Mouse (Mus musculus) left cerebral cortex, postnatal 10 days (tissue): Measurements from ENCODE around the gene Gm49405. TPM values are rescaled to one million over a fixed set of nuclear protein-coding genes. Genes with fewer than 3 reads are reported as not detected.
"Not testable (repeated sequence)": the region's sequence is repeated elsewhere in the genome, so short reads cannot be mapped to it uniquely, and the experiment has no call there.

Experiments
- DNase-seq, 2 experiments: peaks; one replicate each; pipeline ENCODE4 v3.0.0; 2021 to 2022; ENCODE audit warnings: low spot score in 2 of 2, mixed read lengths in 1 of 2; ENCODE audit errors: extremely low spot score in 1 of 2
- intact Hi-C: fragments of 180-260 bp; cut with DNase I; formaldehyde crosslinking; loops from one replicate; pipeline ENCODE4 v1.15.1; 2025
- total RNA-seq, 2 experiments: library from RNA; stranded (reverse); gene quantifications; 2 replicates each; pipeline ENCODE4 v1.2.3; 2021

Gene Gm49405
- total RNA-seq, 2 experiments from 2014 or later, result 0.81 to 1.4 TPM

GRCm38 (mm10) chr19:4004331-4004730 lies 3.9 kb downstream of the Gm49405 start:
- intact Hi-C loops, result no loop called here
- DNase-seq, result peak in 1 of 2 experiments; percentile 29

DNA sequence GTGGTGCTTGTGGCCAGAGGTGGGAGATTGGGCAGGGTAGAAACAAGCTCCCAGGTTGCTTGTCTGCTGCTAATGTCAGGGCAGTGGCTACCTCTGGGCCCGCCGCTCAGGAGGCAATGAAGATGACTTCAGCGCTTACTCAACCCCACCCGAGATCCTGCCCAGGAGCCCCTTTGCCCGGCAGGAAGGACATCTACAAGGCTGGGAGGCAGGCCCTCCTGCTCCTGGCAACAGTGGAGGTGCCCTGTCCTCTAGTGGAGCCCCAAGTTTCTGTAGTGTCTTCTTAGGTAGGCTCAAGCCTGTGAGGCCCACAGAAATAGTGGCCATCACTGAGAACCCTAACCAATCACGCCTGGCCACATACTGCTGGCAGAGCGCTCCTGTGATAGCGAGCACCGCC lies 4.7 kb downstream of the Gm49405 start:
- intact Hi-C loops, result no loop called here
- no peak for DNase-seq

DNA sequence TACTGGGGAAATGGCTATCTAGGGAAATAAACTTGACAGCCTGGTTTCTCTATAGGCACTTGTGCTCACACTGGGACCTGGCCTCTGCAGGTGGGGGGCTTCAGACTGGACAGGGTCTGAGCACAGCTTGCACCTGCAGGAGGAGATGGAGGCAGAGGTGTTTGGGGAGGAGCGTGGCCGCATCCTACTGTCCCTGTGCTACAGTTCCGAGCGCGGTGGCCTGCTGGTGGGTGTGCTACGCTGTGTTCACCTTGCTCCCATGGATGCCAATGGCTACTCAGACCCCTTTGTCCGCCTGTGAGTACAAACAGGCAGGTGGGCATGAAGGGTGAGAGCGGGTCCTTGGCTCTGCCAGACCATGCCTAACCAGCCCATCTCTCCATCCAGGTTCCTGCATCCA lies 5.5 kb downstream of the Gm49405 start:
- intact Hi-C loops, result no loop called here
- no peak for DNase-seq

- intact Hi-C loops, result loop anchor here (10.0 kb wide), 1 partner anchor 214 kb away; no protein-coding TSS in a partner anchor
- DNase-seq, result no peak
These were observed 10.7 kb downstream of the Gm49405 start for GRCm38 (mm10) chr19:4011086-4011485.

GRCm38 (mm10) chr19:4012432-4013022 lies 12.1 kb downstream of the Gm49405 start, which contains the start of gene Ndufv1:
Ndufv1 (minus strand) TSS chr19:4012806.
- intact Hi-C loops, result loop anchor here (2.0 to 10.0 kb wide), 2 partner anchors 66 to 212 kb away; no protein-coding TSS in a partner anchor
- DNase-seq, result peak; percentile 97 to 99

- DNase-seq, result no peak
- intact Hi-C loops, result loop anchor here (2.0 to 10.0 kb wide), 2 partner anchors 66 to 212 kb away; no protein-coding TSS in a partner anchor
These were observed 12.6 kb downstream of the Gm49405 start for GRCm38 (mm10) chr19:4013066-4013465.

DNA sequence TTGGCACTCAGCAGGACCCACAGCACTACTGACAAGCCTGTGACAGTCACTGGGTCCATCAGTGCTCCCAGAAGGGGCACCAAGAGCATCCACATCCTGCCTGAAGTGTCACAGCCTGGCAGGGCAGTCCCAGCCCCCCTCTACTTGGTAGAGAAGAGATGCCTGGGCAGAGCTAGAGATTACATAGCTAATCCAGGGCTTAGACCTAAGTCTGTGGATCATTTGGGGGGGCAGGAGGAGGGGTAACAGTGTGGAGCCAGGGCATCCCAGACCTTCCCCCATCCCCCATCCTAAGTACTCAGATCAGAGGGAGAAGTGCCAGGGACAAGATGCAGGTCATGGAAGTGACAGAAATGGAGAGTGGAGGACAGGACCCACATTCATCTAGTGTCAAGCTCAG lies 14.4 kb downstream of the Gm49405 start:
- no peak for DNase-seq
- intact Hi-C loops, result loop anchor here (5.0 to 10.0 kb wide), 2 partner anchors 210 to 297 kb away; no protein-coding TSS in a partner anchor

GRCm38 (mm10) chr19:4015635-4016034 lies 15.2 kb downstream of the Gm49405 start:
- intact Hi-C loops, result loop anchor here (5.0 to 10.0 kb wide), 2 partner anchors 209 to 297 kb away; no protein-coding TSS in a partner anchor

DNA sequence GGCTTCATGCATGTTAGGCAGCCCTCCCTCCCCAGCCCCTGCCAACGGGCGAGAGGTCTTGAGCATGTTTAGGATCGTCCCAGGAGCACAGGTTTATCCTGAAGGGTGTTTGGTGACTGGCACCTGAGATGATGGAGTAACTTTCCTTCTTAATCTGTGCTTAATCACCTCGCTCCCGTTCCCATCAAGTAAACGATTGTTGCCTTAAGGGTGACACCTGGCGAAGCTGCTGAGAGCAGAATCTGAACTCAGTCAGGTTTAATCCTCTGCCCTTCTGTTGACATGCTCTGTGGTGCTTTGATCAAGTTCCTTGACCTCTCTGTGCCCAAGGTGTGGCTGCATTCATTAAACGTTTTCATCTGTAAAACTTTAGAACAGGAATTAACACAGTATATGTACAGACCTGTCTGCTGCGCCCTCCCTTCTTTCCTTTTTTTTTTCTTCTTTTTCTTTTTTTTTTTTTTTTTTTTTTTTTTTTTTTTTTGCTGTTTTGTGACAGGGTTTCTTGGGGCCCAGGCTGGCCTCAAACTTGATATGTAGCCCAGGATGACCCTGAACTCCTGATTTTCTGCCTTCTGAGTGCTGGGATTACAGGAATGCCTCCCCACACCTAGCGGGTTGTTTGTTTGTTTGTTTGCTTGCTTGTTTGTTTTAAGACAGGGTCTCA lies 17.6 kb downstream of the Gm49405 start:
- intact Hi-C loops, result loop anchor here (5.0 to 10.0 kb wide), 2 partner anchors 207 to 294 kb away; no protein-coding TSS in a partner anchor
- no peak for DNase-seq

More at GRCm38 (mm10) chr19:4015635-4016034, 15.2 kb downstream of the Gm49405 start:
- no peak for DNase-seq

DNA sequence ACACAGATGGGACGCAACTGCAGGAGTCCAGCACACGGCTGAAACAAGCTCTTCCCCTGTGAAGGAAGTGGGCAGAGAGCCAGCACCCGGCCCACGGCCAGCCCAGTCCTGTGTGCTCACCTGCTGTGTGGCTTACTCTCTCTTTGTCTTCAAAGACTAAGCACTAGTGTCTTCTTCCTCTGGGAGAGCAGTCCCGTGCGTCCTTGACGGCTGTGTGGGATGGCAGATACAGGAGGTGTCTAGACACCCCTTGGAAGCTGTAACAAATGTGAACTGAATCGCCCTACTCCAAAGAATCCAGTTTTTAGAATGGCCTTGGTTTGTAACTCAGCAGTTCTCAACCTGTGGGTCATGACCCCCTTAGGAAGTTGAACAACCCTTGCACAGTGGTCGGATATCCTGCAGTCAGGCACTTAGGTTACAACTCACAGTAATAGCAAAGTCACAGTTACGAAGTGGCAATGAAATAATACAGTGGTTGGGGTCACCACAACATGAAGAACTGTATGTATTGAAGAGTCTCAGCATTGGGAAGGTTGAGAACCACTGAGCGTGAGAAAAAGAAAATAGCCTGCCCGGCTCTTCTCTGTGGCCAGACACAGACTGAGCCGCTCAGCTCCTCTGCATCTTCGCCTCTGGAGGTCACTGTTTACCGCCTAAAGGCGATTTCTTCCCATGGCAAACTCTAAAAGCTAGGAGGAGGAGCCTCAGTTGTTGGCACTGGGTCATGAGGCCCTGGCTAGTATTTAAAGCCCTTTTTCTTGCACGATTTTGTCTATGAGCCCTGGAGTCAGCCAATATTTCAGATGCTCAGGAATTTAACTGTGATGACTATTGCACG lies 18.5 kb downstream of the Gm49405 start:
- intact Hi-C loops, result loop anchor here (5.0 to 10.0 kb wide), 2 partner anchors 206 to 293 kb away; no protein-coding TSS in a partner anchor
- peak; percentile 81 to 87 for DNase-seq

DNA sequence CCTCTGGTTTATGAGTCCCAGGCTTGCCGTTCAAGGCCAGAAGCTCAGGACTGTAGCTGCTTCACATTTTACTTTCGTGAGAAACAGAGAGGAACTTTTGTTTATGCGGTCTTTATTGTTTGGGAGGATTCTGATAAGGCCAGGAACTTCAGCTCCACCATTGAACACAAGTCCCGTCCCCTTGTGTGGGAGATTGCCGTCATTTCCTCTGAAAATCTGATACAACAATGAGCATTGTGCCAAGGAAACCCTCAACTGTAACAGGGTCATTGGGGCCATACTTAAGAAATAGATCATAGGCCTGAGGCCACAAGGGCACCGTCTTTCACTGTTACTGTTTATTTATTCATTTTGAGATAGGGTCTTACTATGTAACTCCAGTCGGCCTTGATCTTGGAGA lies 22.8 kb downstream of the Gm49405 start:
- DNase-seq, result no peak
- intact Hi-C loops, result no loop called here

- no peak for DNase-seq
- intact Hi-C loops, result no loop called here
These were observed 27.1 kb downstream of the Gm49405 start for GRCm38 (mm10) chr19:4027576-4027975.

GRCm38 (mm10) chr19:4032668-4033067 lies 32.2 kb downstream of the Gm49405 start:
- intact Hi-C loops, result no loop called here
- no peak for DNase-seq

DNA sequence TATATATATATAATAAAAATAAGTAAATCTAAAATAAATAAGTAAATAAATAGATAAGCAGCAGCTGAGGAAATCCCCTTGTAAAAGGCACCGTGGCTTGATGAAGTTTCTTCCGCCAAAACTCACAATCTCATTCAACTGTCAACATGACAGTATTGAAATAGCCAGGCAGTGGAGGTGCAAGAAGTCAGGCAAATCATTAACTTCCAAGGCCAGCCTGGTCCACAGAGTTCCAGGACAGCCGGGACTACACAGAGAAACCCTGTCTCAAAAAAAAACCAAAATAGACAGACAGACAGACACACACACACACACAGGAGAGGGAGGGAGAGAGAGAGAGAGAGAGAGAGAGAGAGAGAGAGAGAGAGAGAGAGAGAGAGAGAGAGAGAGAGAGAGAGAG lies 32.9 kb downstream of the Gm49405 start:
- intact Hi-C loops, result no loop called here
- no peak for DNase-seq

DNA sequence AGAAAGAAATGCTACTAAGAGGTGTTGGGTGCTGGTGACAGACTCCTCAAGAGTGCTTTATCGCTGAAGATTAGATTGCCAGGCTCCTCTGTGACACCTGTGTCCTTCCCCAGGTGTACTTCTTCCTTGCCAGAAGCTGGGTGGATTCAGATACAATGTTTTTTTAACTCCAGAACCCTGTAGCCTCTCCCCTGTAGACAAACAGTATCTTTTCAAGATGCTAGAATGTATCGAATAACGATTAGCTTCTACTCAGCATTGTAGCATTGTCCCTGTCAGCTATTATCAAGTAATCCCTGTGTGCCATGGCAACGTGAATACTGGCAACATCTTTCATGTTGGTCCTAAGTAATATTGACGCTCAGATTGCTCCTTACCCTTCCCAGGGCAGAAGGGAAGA lies 33.3 kb downstream of the Gm49405 start:
- intact Hi-C loops, result no loop called here

GRCm38 (mm10) chr19:4036327-4037045 lies 36.1 kb downstream of the Gm49405 start:
- DNase-seq, result no peak
- intact Hi-C loops, result no loop called here

More for the DNA sequence above, 33.3 kb downstream of the Gm49405 start:
- no peak for DNase-seq

- intact Hi-C loops, DNase-seq: not testable (repeated sequence)
These were observed 36.8 kb downstream of the Gm49405 start for GRCm38 (mm10) chr19:4037154-4037787.

DNA sequence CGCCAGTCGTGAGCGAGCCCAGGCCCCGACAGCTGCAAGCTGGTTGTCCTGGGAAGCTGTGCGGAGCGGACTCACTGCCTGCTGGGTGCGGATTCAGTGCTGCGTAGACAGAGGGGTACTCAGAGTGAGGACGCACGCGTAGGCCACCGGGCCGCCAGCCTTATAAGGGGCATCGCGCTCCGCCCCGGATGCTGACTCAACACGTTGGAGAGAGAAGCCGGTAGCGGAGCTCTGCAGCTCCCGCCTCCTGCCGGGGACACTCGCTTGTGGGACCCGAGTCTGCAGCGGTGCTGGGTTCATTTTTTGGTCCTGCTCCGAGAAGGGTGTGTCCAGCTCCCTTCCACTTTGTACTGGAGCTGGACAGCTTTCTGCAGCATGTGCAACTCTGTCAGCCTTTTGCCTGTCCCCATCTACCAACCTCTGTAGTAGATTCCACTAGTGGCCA lies 37.4 kb downstream of the Gm49405 start, which contains the start of gene Gstp1:
Gstp1 (minus strand) TSS at position 198 of the 445 bp plus-strand sequence.
- intact Hi-C loops, result no loop called here
- DNase-seq, result peak; percentile 78 to 92
